Mouse (Mus musculus): ENCODE results near the gene Dmgdh. TPM values are rescaled to one million over a fixed set of nuclear protein-coding genes. Genes with fewer than 3 reads are reported as not detected.

Gene Dmgdh
- polyA plus RNA-seq, 1 experiment from 2014 or later: not detected

DNA sequence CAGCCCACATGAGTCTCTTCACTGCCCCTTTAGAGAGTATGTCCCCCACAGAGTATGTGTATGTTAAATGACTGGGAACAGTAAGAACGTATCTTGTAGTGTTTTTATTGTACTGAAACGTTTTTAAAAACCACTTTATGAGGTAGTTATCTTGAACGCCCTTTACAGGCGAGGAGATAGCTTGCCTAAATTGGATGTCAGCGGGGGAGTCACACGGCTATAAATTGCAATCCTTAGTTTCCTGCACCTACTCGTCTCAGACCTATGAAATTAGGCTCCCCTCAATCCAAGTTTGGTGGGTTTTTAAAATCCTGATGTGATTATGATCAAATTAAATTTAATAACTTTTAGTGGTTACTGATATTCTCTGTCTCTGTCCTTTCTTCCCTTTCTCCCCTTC lies 98.6 kb downstream of the Dmgdh start:
- no peaks in the 10 kb centered on the region for H3K36me3 ChIP-seq (ENCODE audit: inconsistent target)
- H3K79me2 ChIP-seq (ENCODE audit: inconsistent target): no peaks in the 10 kb centered on the region
- H3K27ac ChIP-seq: no peak overlapping the region
- 67% methylated on average over 7 of the region's 7 CpGs for whole genome bisulfite sequencing (ENCODE audit: missing documents)
- peak overlapping the region; percentile 69; the same call in 1 of the 2 replicates for H3K4me3 ChIP-seq (ENCODE audit: inconsistent target)

- H3K36me3 ChIP-seq (ENCODE audit: inconsistent target): no peaks in the 10 kb centered on the region
- WGBS (ENCODE audit: missing documents): 34% methylated on average over 7 of the region's 7 CpGs
- H3K79me2 ChIP-seq (ENCODE audit: inconsistent target): no peaks in the 10 kb centered on the region
- peak overlapping the region; percentile 21; the same call in 1 of the 2 replicates for H3K27ac ChIP-seq
- no peak overlapping the region for H3K4me3 ChIP-seq (ENCODE audit: inconsistent target)
Observed at GRCm38 (mm10) chr13:93773704-93774315, 99.6 kb downstream of the Dmgdh start.

- H3K4me3 ChIP-seq (ENCODE audit: inconsistent target): no peak overlapping the region
- H3K36me3 ChIP-seq (ENCODE audit: inconsistent target): no peaks in the 10 kb centered on the region
- H3K79me2 ChIP-seq (ENCODE audit: inconsistent target): no peaks in the 10 kb centered on the region
- 12% methylated on average over 5 of the region's 5 CpGs for WGBS (ENCODE audit: missing documents)
- peak overlapping the region; percentile 41 for H3K27ac ChIP-seq
Observed at GRCm38 (mm10) chr13:93782823-93783222, 108.6 kb downstream of the Dmgdh start.

GRCm38 (mm10) chr13:93785329-93785728 lies 111.1 kb downstream of the Dmgdh start:
- no peaks in the 10 kb centered on the region for H3K36me3 ChIP-seq (ENCODE audit: inconsistent target)
- 89% methylated on average over 3 of the region's 3 CpGs for WGBS (ENCODE audit: missing documents)
- no peak overlapping the region for H3K4me3 ChIP-seq (ENCODE audit: inconsistent target)
- no peaks in the 10 kb centered on the region for H3K79me2 ChIP-seq (ENCODE audit: inconsistent target)
- H3K27ac ChIP-seq: no peak overlapping the region

DNA sequence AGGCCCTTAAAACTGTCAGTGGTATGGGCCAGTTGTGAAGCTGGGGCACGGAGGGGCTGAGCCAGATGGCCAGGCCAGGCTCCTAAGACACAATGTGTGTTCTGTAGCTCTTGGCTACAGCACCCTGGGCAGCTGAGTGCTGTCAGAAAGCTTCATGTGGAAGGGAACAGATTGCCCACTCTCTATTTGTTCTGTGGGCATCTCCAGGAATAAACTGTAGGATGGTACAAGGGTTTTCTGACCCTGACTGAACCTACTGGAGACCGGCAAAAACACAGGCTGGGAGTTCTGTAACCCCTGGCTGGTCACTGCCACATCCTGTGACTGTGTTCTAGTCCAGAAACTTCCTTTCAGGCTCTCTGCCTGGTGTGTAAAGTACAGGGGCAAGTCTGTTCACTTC lies 111.8 kb downstream of the Dmgdh start:
- no peak overlapping the region for H3K4me3 ChIP-seq (ENCODE audit: inconsistent target)
- H3K36me3 ChIP-seq (ENCODE audit: inconsistent target): no peaks in the 10 kb centered on the region
- H3K27ac ChIP-seq: no peak overlapping the region
- no peaks in the 10 kb centered on the region for H3K79me2 ChIP-seq (ENCODE audit: inconsistent target)
- 77% methylated on average over 2 of the region's 2 CpGs for WGBS (ENCODE audit: missing documents)

DNA sequence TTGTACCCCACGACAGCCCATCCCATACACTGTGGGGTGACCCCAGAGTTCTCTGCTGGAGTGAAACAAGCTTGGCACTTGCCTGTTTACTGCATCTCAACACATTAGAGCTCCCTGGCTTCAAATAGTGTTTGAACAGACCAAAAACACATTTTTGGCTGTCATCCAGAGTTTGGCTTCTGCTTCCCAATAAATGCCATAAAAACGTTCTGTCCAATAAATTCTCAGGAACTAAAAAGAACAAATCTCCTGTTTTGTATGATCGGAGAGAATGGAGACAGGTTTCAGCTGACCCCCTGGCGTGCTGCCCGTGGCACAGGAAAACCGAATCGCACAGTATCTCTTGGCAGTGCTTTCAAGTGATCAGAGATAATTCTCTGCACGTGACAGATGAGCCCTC lies 113.4 kb downstream of the Dmgdh start:
- no peaks in the 10 kb centered on the region for H3K79me2 ChIP-seq (ENCODE audit: inconsistent target)
- 89% methylated on average over 8 of the region's 8 CpGs for WGBS (ENCODE audit: missing documents)
- H3K4me3 ChIP-seq (ENCODE audit: inconsistent target): no peak overlapping the region
- H3K36me3 ChIP-seq (ENCODE audit: inconsistent target): no peaks in the 10 kb centered on the region
- no peak overlapping the region for H3K27ac ChIP-seq

- no peak overlapping the region for H3K27ac ChIP-seq
- 71% methylated on average over 11 of the region's 11 CpGs for WGBS (ENCODE audit: missing documents)
Observed at GRCm38 (mm10) chr13:93792945-93793642, 118.9 kb downstream of the Dmgdh start.

DNA sequence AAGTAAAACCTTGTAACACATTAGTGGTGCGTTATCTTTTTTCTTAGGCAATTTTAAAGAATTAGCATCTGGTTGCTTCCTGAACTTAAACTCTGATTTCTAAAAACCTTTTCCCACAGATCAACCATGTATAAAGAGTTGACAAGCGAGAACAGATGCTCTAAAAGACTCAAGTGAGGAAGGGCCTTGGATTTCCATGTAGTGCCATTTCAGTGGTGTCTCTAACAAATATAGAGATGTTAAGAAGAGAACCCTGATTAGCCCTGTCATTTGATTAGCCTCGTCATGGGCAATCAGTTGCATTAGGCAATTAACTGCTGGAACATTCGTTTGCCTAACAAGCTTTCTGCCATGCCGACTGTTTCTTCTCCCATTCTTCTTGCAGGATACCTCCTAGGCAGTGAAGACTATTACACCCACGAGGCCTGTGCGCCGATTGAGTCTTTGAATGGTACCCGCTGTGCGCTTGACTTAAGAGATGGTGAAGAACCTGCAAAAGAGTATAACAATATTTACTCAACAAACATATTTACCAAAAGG lies 119.5 kb downstream of the Dmgdh start:
- Histone ChIP-seq H3K79me2 (ENCODE audit: inconsistent target) (no peaks in the 10 kb centered on the region), H3K27ac (no peak overlapping the region), H3K36me3 (ENCODE audit: inconsistent target) (no peaks in the 10 kb centered on the region), H3K4me3 (ENCODE audit: inconsistent target) (no peak overlapping the region)
- WGBS (ENCODE audit: missing documents): 97% methylated on average over 10 of the region's 10 CpGs

More at GRCm38 (mm10) chr13:93792945-93793642, 118.9 kb downstream of the Dmgdh start:
- no peaks in the 10 kb centered on the region for H3K79me2 ChIP-seq (ENCODE audit: inconsistent target)
- H3K4me3 ChIP-seq (ENCODE audit: inconsistent target): no peak overlapping the region
- H3K36me3 ChIP-seq (ENCODE audit: inconsistent target): no peaks in the 10 kb centered on the region

GRCm38 (mm10) chr13:93797011-93797600 lies 122.9 kb downstream of the Dmgdh start:
- WGBS (ENCODE audit: missing documents): 80% methylated on average over 5 of the region's 5 CpGs
- no peaks in the 10 kb centered on the region for H3K36me3 ChIP-seq (ENCODE audit: inconsistent target)
- no peaks in the 10 kb centered on the region for H3K79me2 ChIP-seq (ENCODE audit: inconsistent target)
- no peak overlapping the region for H3K27ac ChIP-seq
- H3K4me3 ChIP-seq (ENCODE audit: inconsistent target): no peak overlapping the region

Other genes with a start within 250 kb of the Dmgdh start
- 3.3 to 4.6 TPM (median 4.3 TPM) in 3 replicates for gene Jmy, start 174.6 kb upstream of the Dmgdh start, polyA plus RNA-seq (2018)
- gene Bhmt, start 36.5 kb upstream of the Dmgdh start, polyA plus RNA-seq (2018): not detected in 3 replicates
- not detected in 3 replicates for gene Bhmt2, start 131 bp upstream of the Dmgdh start, polyA plus RNA-seq (2018)
- gene Arsb, start 97.2 kb downstream of the Dmgdh start, polyA plus RNA-seq (2018): 15.2 to 28.0 TPM (median 21.2 TPM) in 3 replicates